Mouse (Mus musculus): ENCODE measurements around the gene Rnf182. TPM values are rescaled to one million over a fixed set of nuclear protein-coding genes. Genes with fewer than 3 reads are reported as not detected.

The Rnf182 gene
- polyA plus RNA-seq, 1 experiment from 2014 or later: 10.0 TPM

GRCm38 (mm10) chr13:43619550-43620175, 4.2 kb downstream of the Rnf182 start:
- no peak overlapping the region for H3K4me2 ChIP-seq (ENCODE audit: low read depth, low read length, severe bottlenecking)
- WGBS: 62% methylated on average over 4 of the region's 4 CpGs
- ATAC-seq (replicated peaks; ENCODE audit: low FRiP score): no peak

GRCm38 (mm10) chr13:43627922-43628321, 12.4 kb downstream of the Rnf182 start:
- Histone ChIP-seq H3K9ac (ENCODE audit: low read length) (no peak overlapping the region), H3K9me3 (ENCODE audit: control insufficient read depth, low read length) (no peaks in the 10 kb centered on the region), H3K36me3 (ENCODE audit: control insufficient read depth, insufficient read depth, low read length) (no peaks in the 10 kb centered on the region), H3K27me3 (ENCODE audit: control insufficient read depth, insufficient read depth, low read length) (no peaks in the 10 kb centered on the region), H3K4me2 (ENCODE audit: low read depth, low read length, severe bottlenecking) (no peak overlapping the region), H3K4me1 (replicated peaks; ENCODE audit: control insufficient read depth, insufficient read depth, low read length) (no peaks in the 10 kb centered on the region), H3K4me3 (ENCODE audit: low read depth, low read length) (no peak overlapping the region), H3K27ac (ENCODE audit: low read depth, low read length) (no peak overlapping the region)
- WGBS: 88% methylated on average over 5 of the region's 5 CpGs
- ATAC-seq (replicated peaks; ENCODE audit: low FRiP score) (no peak), DNase-seq (ENCODE audit: low spot score) (no peak)

More at GRCm38 (mm10) chr13:43619550-43620175, 4.2 kb downstream of the Rnf182 start:
- DNase-seq (ENCODE audit: low spot score): no peak
- Histone ChIP-seq H3K4me3 (ENCODE audit: low read depth, low read length) (no peak overlapping the region), H3K4me1 (replicated peaks; ENCODE audit: control insufficient read depth, insufficient read depth, low read length) (peaks cover 5% of the 10 kb centered on the region; the same call in 1 of the 2 replicates), H3K27me3 (ENCODE audit: control insufficient read depth, insufficient read depth, low read length) (0 out of 2 replicates have a peak, but pooled peaks cover 2% of the 10 kb centered on the region), H3K9me3 (ENCODE audit: control insufficient read depth, low read length) (no peaks in the 10 kb centered on the region), H3K9ac (ENCODE audit: low read length) (no peak overlapping the region), H3K36me3 (ENCODE audit: control insufficient read depth, insufficient read depth, low read length) (no peaks in the 10 kb centered on the region), H3K27ac (ENCODE audit: low read depth, low read length) (no peak overlapping the region)

DNA sequence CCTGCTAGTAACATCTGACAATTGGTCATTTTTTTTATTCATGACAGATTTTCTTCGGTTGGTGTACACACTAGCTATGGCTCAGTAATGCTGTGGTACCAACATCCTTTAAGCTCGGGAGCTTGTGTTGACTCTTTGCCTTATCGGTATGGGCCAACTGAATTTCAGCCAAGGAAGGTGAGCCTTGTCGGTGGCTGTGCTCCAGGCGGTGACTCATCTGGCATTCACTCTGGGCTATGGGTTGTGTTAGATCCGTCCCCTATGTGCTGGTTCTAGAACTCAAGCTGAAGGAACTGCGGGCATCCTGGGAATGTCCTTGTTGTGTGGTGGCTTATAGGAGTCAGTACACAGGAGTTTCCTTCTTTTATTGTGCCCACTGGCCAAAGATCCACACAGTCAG, 14.3 kb downstream of the Rnf182 start:
- Histone ChIP-seq H3K27ac (ENCODE audit: low read depth, low read length) (no peak overlapping the region), H3K4me3 (ENCODE audit: low read depth, low read length) (no peak overlapping the region), H3K36me3 (ENCODE audit: control insufficient read depth, insufficient read depth, low read length) (no peaks in the 10 kb centered on the region), H3K4me2 (ENCODE audit: low read depth, low read length, severe bottlenecking) (no peak overlapping the region), H3K9ac (ENCODE audit: low read length) (no peak overlapping the region), H3K4me1 (replicated peaks; ENCODE audit: control insufficient read depth, insufficient read depth, low read length) (no peaks in the 10 kb centered on the region), H3K9me3 (ENCODE audit: control insufficient read depth, low read length) (no peaks in the 10 kb centered on the region), H3K27me3 (ENCODE audit: control insufficient read depth, insufficient read depth, low read length) (no peaks in the 10 kb centered on the region)
- DNase-seq (ENCODE audit: low spot score): no peak
- WGBS: 93% methylated on average over 7 of the region's 7 CpGs
- no peak for ATAC-seq (replicated peaks; ENCODE audit: low FRiP score)

GRCm38 (mm10) chr13:43631266-43631665, 15.8 kb downstream of the Rnf182 start:
- no peaks in the 10 kb centered on the region for H3K36me3 ChIP-seq (ENCODE audit: control insufficient read depth, insufficient read depth, low read length)
- H3K9me3 ChIP-seq (ENCODE audit: control insufficient read depth, low read length): no peaks in the 10 kb centered on the region
- no peak for ATAC-seq (replicated peaks; ENCODE audit: low FRiP score)
- H3K4me2 ChIP-seq (ENCODE audit: low read depth, low read length, severe bottlenecking): no peak overlapping the region
- DNase-seq (ENCODE audit: low spot score): no peak
- H3K9ac ChIP-seq (ENCODE audit: low read length): no peak overlapping the region
- no peaks in the 10 kb centered on the region for H3K4me1 ChIP-seq (replicated peaks; ENCODE audit: control insufficient read depth, insufficient read depth, low read length)
- no peaks in the 10 kb centered on the region for H3K27me3 ChIP-seq (ENCODE audit: control insufficient read depth, insufficient read depth, low read length)
- H3K27ac ChIP-seq (ENCODE audit: low read depth, low read length): no peak overlapping the region
- WGBS: 97% methylated on average over 6 of the region's 6 CpGs
- no peak overlapping the region for H3K4me3 ChIP-seq (ENCODE audit: low read depth, low read length)

GRCm38 (mm10) chr13:43633024-43633423, 17.5 kb downstream of the Rnf182 start:
- ATAC-seq (replicated peaks; ENCODE audit: low FRiP score) (no peak), DNase-seq (ENCODE audit: low spot score) (no peak)
- no peaks in the 10 kb centered on the region for H3K9me3 ChIP-seq (ENCODE audit: control insufficient read depth, low read length)
- H3K27ac ChIP-seq (ENCODE audit: low read depth, low read length): no peak overlapping the region
- H3K4me2 ChIP-seq (ENCODE audit: low read depth, low read length, severe bottlenecking): no peak overlapping the region
- no peak overlapping the region for H3K9ac ChIP-seq (ENCODE audit: low read length)
- no peaks in the 10 kb centered on the region for H3K4me1 ChIP-seq (replicated peaks; ENCODE audit: control insufficient read depth, insufficient read depth, low read length)
- no peak overlapping the region for H3K4me3 ChIP-seq (ENCODE audit: low read depth, low read length)
- no peaks in the 10 kb centered on the region for H3K27me3 ChIP-seq (ENCODE audit: control insufficient read depth, insufficient read depth, low read length)
- H3K36me3 ChIP-seq (ENCODE audit: control insufficient read depth, insufficient read depth, low read length): no peaks in the 10 kb centered on the region
- WGBS: 96% methylated on average over 4 of the region's 4 CpGs

DNA sequence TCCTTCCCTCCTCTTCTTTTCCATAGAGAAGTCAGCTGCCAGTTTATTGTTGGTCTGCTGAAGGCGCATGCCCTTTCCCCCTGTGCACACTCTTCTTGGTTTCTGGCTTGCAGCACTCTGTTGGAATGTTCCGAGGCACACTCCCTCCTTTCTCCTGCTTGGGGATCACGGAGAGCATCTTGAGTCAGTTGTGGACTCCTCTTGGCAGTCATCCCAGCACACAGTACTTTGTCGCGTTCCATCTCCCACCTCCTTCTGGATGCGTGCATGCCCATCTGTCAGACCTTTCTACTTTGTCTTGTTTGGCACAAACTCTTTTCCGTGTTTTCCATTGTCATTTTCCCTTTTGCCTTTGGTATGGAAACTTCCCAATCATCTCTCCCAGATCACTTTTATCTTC, 22.2 kb downstream of the Rnf182 start:
- no peak overlapping the region for H3K4me3 ChIP-seq (ENCODE audit: low read depth, low read length)
- H3K36me3 ChIP-seq (ENCODE audit: control insufficient read depth, insufficient read depth, low read length): no peaks in the 10 kb centered on the region
- H3K4me2 ChIP-seq (ENCODE audit: low read depth, low read length, severe bottlenecking): no peak overlapping the region
- H3K9ac ChIP-seq (ENCODE audit: low read length): no peak overlapping the region
- no peak for DNase-seq (ENCODE audit: low spot score)
- no peaks in the 10 kb centered on the region for H3K4me1 ChIP-seq (replicated peaks; ENCODE audit: control insufficient read depth, insufficient read depth, low read length)
- 94% methylated on average over 7 of the region's 7 CpGs for WGBS
- H3K9me3 ChIP-seq (ENCODE audit: control insufficient read depth, low read length): no peaks in the 10 kb centered on the region
- no peak for ATAC-seq (replicated peaks; ENCODE audit: low FRiP score)
- H3K27ac ChIP-seq (ENCODE audit: low read depth, low read length): no peak overlapping the region
- H3K27me3 ChIP-seq (ENCODE audit: control insufficient read depth, insufficient read depth, low read length): no peaks in the 10 kb centered on the region

DNA sequence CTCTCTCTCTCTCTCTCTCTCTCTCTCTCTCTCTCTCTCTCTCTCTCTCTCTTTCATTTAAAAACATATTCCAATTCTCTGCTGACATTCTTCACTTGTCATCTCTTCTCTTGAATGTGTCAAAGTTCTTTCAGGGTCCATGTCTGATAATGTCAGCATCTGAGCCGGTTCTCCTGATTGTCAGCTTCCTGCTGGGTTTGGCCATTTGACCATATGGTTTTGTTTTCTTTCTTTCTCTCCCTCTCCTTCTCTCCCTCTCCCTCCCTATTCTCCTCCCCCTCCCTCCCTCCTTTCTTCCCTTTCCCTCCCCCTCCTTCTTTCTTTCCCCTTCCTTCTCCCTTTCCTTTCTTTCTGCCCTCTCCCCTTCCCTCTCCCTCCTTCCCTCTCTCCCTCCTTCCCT, 29.5 kb downstream of the Rnf182 start:
- Histone ChIP-seq H3K4me1 (replicated peaks; ENCODE audit: control insufficient read depth, insufficient read depth, low read length) (no peaks in the 10 kb centered on the region), H3K36me3 (ENCODE audit: control insufficient read depth, insufficient read depth, low read length) (no peaks in the 10 kb centered on the region), H3K9me3 (ENCODE audit: control insufficient read depth, low read length) (no peaks in the 10 kb centered on the region), H3K9ac (ENCODE audit: low read length) (no peak overlapping the region), H3K27ac (ENCODE audit: low read depth, low read length) (no peak overlapping the region), H3K27me3 (ENCODE audit: control insufficient read depth, insufficient read depth, low read length) (no peaks in the 10 kb centered on the region), H3K4me3 (ENCODE audit: low read depth, low read length) (no peak overlapping the region), H3K4me2 (ENCODE audit: low read depth, low read length, severe bottlenecking) (no peak overlapping the region)
- no peak for ATAC-seq (replicated peaks; ENCODE audit: low FRiP score)
- no peak for DNase-seq (ENCODE audit: low spot score)
- WGBS: 33% methylated on average over 1 of the region's 1 CpGs

- WGBS: 63% methylated on average over 6 of the region's 6 CpGs
- no peak overlapping the region for H3K4me3 ChIP-seq (ENCODE audit: low read depth, low read length)
These were observed 33.0 kb downstream of the Rnf182 start for GRCm38 (mm10) chr13:43648556-43648955.

GRCm38 (mm10) chr13:43651277-43651676, 35.8 kb downstream of the Rnf182 start:
- no peak for DNase-seq (ENCODE audit: low spot score)
- no peak for ATAC-seq (replicated peaks; ENCODE audit: low FRiP score)
- no peaks in the 10 kb centered on the region for H3K27me3 ChIP-seq (ENCODE audit: control insufficient read depth, insufficient read depth, low read length)
- H3K36me3 ChIP-seq (ENCODE audit: control insufficient read depth, insufficient read depth, low read length): no peaks in the 10 kb centered on the region
- no peaks in the 10 kb centered on the region for H3K9me3 ChIP-seq (ENCODE audit: control insufficient read depth, low read length)
- H3K4me1 ChIP-seq (replicated peaks; ENCODE audit: control insufficient read depth, insufficient read depth, low read length): no peaks in the 10 kb centered on the region
- H3K9ac ChIP-seq (ENCODE audit: low read length): no peak overlapping the region
- no peak overlapping the region for H3K4me2 ChIP-seq (ENCODE audit: low read depth, low read length, severe bottlenecking)
- no peak overlapping the region for H3K4me3 ChIP-seq (ENCODE audit: low read depth, low read length)
- 83% methylated on average over 3 of the region's 3 CpGs for WGBS
- H3K27ac ChIP-seq (ENCODE audit: low read depth, low read length): no peak overlapping the region

More at GRCm38 (mm10) chr13:43648556-43648955, 33.0 kb downstream of the Rnf182 start:
- Histone ChIP-seq H3K36me3 (ENCODE audit: control insufficient read depth, insufficient read depth, low read length) (no peaks in the 10 kb centered on the region), H3K4me1 (replicated peaks; ENCODE audit: control insufficient read depth, insufficient read depth, low read length) (no peaks in the 10 kb centered on the region), H3K9ac (ENCODE audit: low read length) (no peak overlapping the region), H3K27ac (ENCODE audit: low read depth, low read length) (no peak overlapping the region), H3K9me3 (ENCODE audit: control insufficient read depth, low read length) (no peaks in the 10 kb centered on the region), H3K27me3 (ENCODE audit: control insufficient read depth, insufficient read depth, low read length) (no peaks in the 10 kb centered on the region), H3K4me2 (ENCODE audit: low read depth, low read length, severe bottlenecking) (no peak overlapping the region)
- DNase-seq (ENCODE audit: low spot score) (no peak), ATAC-seq (replicated peaks; ENCODE audit: low FRiP score) (no peak)
